Mouse (Mus musculus) limb, embryonic 13.5 days (tissue): Measurements from ENCODE around the gene Rassf3. TPM values are rescaled to one million over a fixed set of nuclear protein-coding genes. Genes with fewer than 3 reads are reported as not detected.

Source experiments
- ATAC-seq: fragments of 200-750 bp; cut with Nextera tagmentation; 2 replicates; pipeline ENCODE4 v1.8.0; 2017; ENCODE audit warnings: low read depth, moderate number of reproducible peaks, moderate TSS enrichment; ENCODE audit not compliant: low FRiP score
- H3K27ac ChIP-seq: fragments of 300-500 bp; sonication (generic); 2 replicates; pipeline ENCODE4 v1.5.1; 2015; ENCODE audit warnings: inconsistent platforms, mild to moderate bottlenecking, moderate library complexity
- H3K27me3 ChIP-seq: fragments of 300-500 bp; sonication (generic); 2 replicates; pipeline ENCODE4 v1.6.1; 2015; ENCODE audit warnings: mild to moderate bottlenecking, inconsistent platforms
- H3K36me3 ChIP-seq: fragments of 300-500 bp; sonication (generic); 2 replicates; pipeline ENCODE4 v1.6.1; 2015; ENCODE audit warnings: inconsistent platforms, mild to moderate bottlenecking, moderate library complexity
- H3K4me1 ChIP-seq: fragments of 300-500 bp; sonication (generic); 2 replicates; pipeline ENCODE4 v1.6.1; 2015; ENCODE audit warnings: inconsistent platforms
- H3K4me2 ChIP-seq: fragments of 300-500 bp; sonication (generic); replicated peaks from 2 replicates; pipeline ENCODE4 v1.6.1; 2015; ENCODE audit warnings: inconsistent platforms, mild to moderate bottlenecking, moderate library complexity
- H3K4me3 ChIP-seq: fragments of 300-500 bp; sonication (generic); 2 replicates; pipeline ENCODE4 v1.5.1; 2015; ENCODE audit warnings: moderate library complexity, mild to moderate bottlenecking, inconsistent platforms
- H3K9ac ChIP-seq: fragments of 300-500 bp; sonication (generic); 2 replicates; pipeline ENCODE4 v1.6.1; 2015; ENCODE audit warnings: mild to moderate bottlenecking, inconsistent platforms
- H3K9me3 ChIP-seq: fragments of 300-500 bp; sonication (generic); 2 replicates; pipeline ENCODE4 v1.6.1; 2016; ENCODE audit warnings: inconsistent platforms
- WGBS: fragments of 180-500 bp; shearing (Covaris S2); methylation state at CpG from one replicate; pipeline ENCODE4 v1.1.7; 2015; 5-methylcytosine and 5-hydroxymethylcytosine counted together
- polyA plus RNA-seq: library from polyadenylated mRNA; unstranded; fragments of >200 nt; fragmentation: Nextera tagmentation; extraction: Ambion mirVana; gene quantifications from 2 replicates; pipeline ENCODE4 v1.2.1, GENCODE M21; 2015

The Rassf3 gene
- polyA plus RNA-seq, 1 experiment from 2014 or later = 18.1 TPM

GRCm38 (mm10) chr10:121455517-121455916 is 20.6 kb downstream of the Rassf3 start:
- WGBS = 87% methylated on average over 3 of the region's 3 CpGs
- Histone ChIP-seq H3K27me3 (no peaks in the 10 kb centered on the region), H3K36me3 (no peaks in the 10 kb centered on the region), H3K27ac (no peak overlapping the region), H3K9me3 (no peaks in the 10 kb centered on the region), H3K9ac (no peak overlapping the region), H3K4me2 (no peak overlapping the region), H3K4me1 (peaks cover 22% of the 10 kb centered on the region), H3K4me3 (no peak overlapping the region)
- no peak for ATAC-seq

GRCm38 (mm10) chr10:121454708-121455475 is 21.3 kb downstream of the Rassf3 start:
- WGBS = 67% methylated on average over 6 of the region's 6 CpGs
- Histone ChIP-seq H3K4me1 (peaks cover 16% of the 10 kb centered on the region), H3K9ac (no peak overlapping the region), H3K27me3 (no peaks in the 10 kb centered on the region), H3K9me3 (no peaks in the 10 kb centered on the region), H3K4me3 (no peak overlapping the region), H3K27ac (no peak overlapping the region), H3K4me2 (no peak overlapping the region), H3K36me3 (no peaks in the 10 kb centered on the region)
- ATAC-seq = no peak

GRCm38 (mm10) chr10:121454033-121454432 is 22.1 kb downstream of the Rassf3 start:
- Histone ChIP-seq H3K4me3 (no peak overlapping the region), H3K27ac (no peak overlapping the region), H3K4me1 (peaks cover 7% of the 10 kb centered on the region), H3K36me3 (no peaks in the 10 kb centered on the region), H3K9ac (no peak overlapping the region), H3K9me3 (no peaks in the 10 kb centered on the region), H3K4me2 (no peak overlapping the region), H3K27me3 (no peaks in the 10 kb centered on the region)
- ATAC-seq = no peak
- WGBS = 87% methylated on average over 8 of the region's 8 CpGs

- Histone ChIP-seq H3K4me3 (no peak overlapping the region), H3K36me3 (no peaks in the 10 kb centered on the region), H3K4me2 (no peak overlapping the region), H3K27me3 (no peaks in the 10 kb centered on the region), H3K4me1 (peaks cover 27% of the 10 kb centered on the region), H3K27ac (no peak overlapping the region), H3K9me3 (no peaks in the 10 kb centered on the region), H3K9ac (no peak overlapping the region)
- 89% methylated on average over 8 of the region's 8 CpGs for WGBS
- no peak for ATAC-seq
These were observed 30.3 kb downstream of the Rassf3 start for GRCm38 (mm10) chr10:121445808-121446207.

- Histone ChIP-seq H3K9ac (no peak overlapping the region), H3K27ac (peak overlapping the region; percentile 1; the same call in 1 of the 2 replicates), H3K9me3 (no peaks in the 10 kb centered on the region), H3K4me2 (no peak overlapping the region), H3K4me3 (no peak overlapping the region), H3K4me1 (peaks cover 36% of the 10 kb centered on the region), H3K27me3 (no peaks in the 10 kb centered on the region), H3K36me3 (no peaks in the 10 kb centered on the region)
- ATAC-seq = no peak
- WGBS = 93% methylated on average over 7 of the region's 7 CpGs
These were observed 31.9 kb downstream of the Rassf3 start for GRCm38 (mm10) chr10:121444198-121444597.

- Histone ChIP-seq H3K27ac (peak overlapping the region; percentile 1; the same call in 1 of the 2 replicates), H3K4me2 (no peak overlapping the region), H3K36me3 (no peaks in the 10 kb centered on the region), H3K9me3 (no peaks in the 10 kb centered on the region), H3K9ac (no peak overlapping the region), H3K4me3 (no peak overlapping the region), H3K27me3 (no peaks in the 10 kb centered on the region), H3K4me1 (peaks cover 36% of the 10 kb centered on the region)
- 92% methylated on average over 9 of the region's 9 CpGs for WGBS
- ATAC-seq = no peak
These were observed 32.4 kb downstream of the Rassf3 start for GRCm38 (mm10) chr10:121443791-121444190.

GRCm38 (mm10) chr10:121439310-121439731 is 36.8 kb downstream of the Rassf3 start:
- 88% methylated on average over 12 of the region's 12 CpGs for WGBS
- no peak overlapping the region for H3K9ac ChIP-seq
- H3K4me3 ChIP-seq = no peak overlapping the region
- no peaks in the 10 kb centered on the region for H3K9me3 ChIP-seq
- ATAC-seq = no peak
- no peak overlapping the region for H3K27ac ChIP-seq
- no peaks in the 10 kb centered on the region for H3K27me3 ChIP-seq
- no peaks in the 10 kb centered on the region for H3K36me3 ChIP-seq
- peaks cover 62% of the 10 kb centered on the region for H3K4me1 ChIP-seq
- H3K4me2 ChIP-seq = no peak overlapping the region

- H3K4me1 ChIP-seq = peaks cover 64% of the 10 kb centered on the region
- no peaks in the 10 kb centered on the region for H3K36me3 ChIP-seq
- H3K4me3 ChIP-seq = no peak overlapping the region
- no peak for ATAC-seq
- H3K9me3 ChIP-seq = no peaks in the 10 kb centered on the region
- no peak overlapping the region for H3K9ac ChIP-seq
- 61% methylated on average over 6 of the region's 8 CpGs for WGBS
- no peaks in the 10 kb centered on the region for H3K27me3 ChIP-seq
- no peak overlapping the region for H3K27ac ChIP-seq
- H3K4me2 ChIP-seq = no peak overlapping the region
These were observed 38.0 kb downstream of the Rassf3 start for GRCm38 (mm10) chr10:121438109-121438508.

- Histone ChIP-seq H3K9ac (no peak overlapping the region), H3K4me2 (peak overlapping the region; percentile 58), H3K4me1 (peaks cover 70% of the 10 kb centered on the region), H3K27ac (peak overlapping the region; percentile 82), H3K4me3 (no peak overlapping the region), H3K9me3 (no peaks in the 10 kb centered on the region), H3K27me3 (no peaks in the 10 kb centered on the region), H3K36me3 (no peaks in the 10 kb centered on the region)
- ATAC-seq = peak; percentile 60; the same call in 1 of the 2 replicates
- WGBS = 7% methylated on average over 4 of the region's 4 CpGs
These were observed 39.5 kb downstream of the Rassf3 start for GRCm38 (mm10) chr10:121436693-121437092.

- Histone ChIP-seq H3K4me1 (peaks cover 71% of the 10 kb centered on the region), H3K4me2 (peak overlapping the region; percentile 58), H3K9ac (no peak overlapping the region), H3K36me3 (no peaks in the 10 kb centered on the region), H3K27ac (peak overlapping the region; percentile 82), H3K4me3 (no peak overlapping the region), H3K27me3 (no peaks in the 10 kb centered on the region), H3K9me3 (no peaks in the 10 kb centered on the region)
- ATAC-seq = peak; percentile 37; the same call in 1 of the 2 replicates
- WGBS = 7% methylated on average over 8 of the region's 8 CpGs
These were observed 39.9 kb downstream of the Rassf3 start for GRCm38 (mm10) chr10:121436258-121436645.

GRCm38 (mm10) chr10:121435546-121436257 is 40.4 kb downstream of the Rassf3 start:
- Histone ChIP-seq H3K4me2 (peak overlapping the region; percentile 58), H3K9me3 (no peaks in the 10 kb centered on the region), H3K27ac (peak overlapping the region; percentile 82), H3K27me3 (no peaks in the 10 kb centered on the region), H3K4me3 (peak overlapping the region; percentile 24), H3K4me1 (peaks cover 73% of the 10 kb centered on the region), H3K36me3 (no peaks in the 10 kb centered on the region), H3K9ac (peak overlapping the region; percentile 13; the same call in 1 of the 2 replicates)
- WGBS = 14% methylated on average over 28 of the region's 28 CpGs
- ATAC-seq = no peak

- Histone ChIP-seq H3K4me3 (no peak overlapping the region), H3K27me3 (no peaks in the 10 kb centered on the region), H3K9ac (no peak overlapping the region), H3K9me3 (no peaks in the 10 kb centered on the region), H3K4me1 (peaks cover 77% of the 10 kb centered on the region), H3K36me3 (no peaks in the 10 kb centered on the region), H3K4me2 (no peak overlapping the region), H3K27ac (no peak overlapping the region; the same call in 1 of the 2 replicates)
- ATAC-seq = no peak
- 57% methylated on average over 15 of the region's 15 CpGs for whole genome bisulfite sequencing
These were observed 41.6 kb downstream of the Rassf3 start for GRCm38 (mm10) chr10:121434441-121435103.
